7 mouse cellular contexts compared by ENCODE assay signal in genomic region chr15:83518215-83519048, GRCm38 (mm10). TPM values are rescaled to one million over a fixed set of nuclear protein-coding genes. Genes with fewer than 3 reads are reported as not detected.
DNase-seq lines count a peak whose midpoint lies in the region; ATAC-seq and TF ChIP-seq lines count a peak whose summit lies in the region.

No protein-coding gene starts in this region.

- no peak overlapping the region for H3K27ac ChIP-seq in cortical plate, adult 2 months (ENCODE audit: insufficient read depth, low read length)
- 0 out of 2 replicates have a peak overlapping the region, but pooled peaks have one; percentile 21 for H3K27ac ChIP-seq in gastrocnemius, adult 2 months
- no peak overlapping the region for H3K27ac ChIP-seq in left cerebral cortex, adult 2 months

- TF ChIP-seq POLR2A in cortical plate, adult 2 months (IDR thresholded peaks at IDR 0.05; ENCODE audit: extremely low read depth, insufficient read depth, low read length), result no peak

- DNase-seq in adipocyte (ENCODE audit: low spot score), result peak; percentile 87
- DNase-seq in gastrocnemius, adult 2 months, result peak; percentile 77
- DNase-seq in hindlimb bud, embryonic 11.5 days (ENCODE audit: extremely low spot score, low read depth, low spot score), result peak; percentile 80
- DNase-seq in left cerebral cortex, adult 2 months (ENCODE audit: extremely low spot score in 1 of 2, low spot score in 2 of 2), result peak; percentile 38 to 45
- peak; percentile 58 to 60 for DNase-seq in right cerebral cortex, postnatal 10 days (ENCODE audit: low spot score in 2 of 2)

- TF ChIP-seq CTCF in cortical plate, adult 2 months (IDR thresholded peaks at IDR 0.05; ENCODE audit: extremely low read depth, insufficient read depth, low read length), result peak; percentile 79
- peak; percentile 80 for TF ChIP-seq CTCF in gastrocnemius, adult 2 months (IDR thresholded peaks at IDR 0.05)
- TF ChIP-seq CTCF in left cerebral cortex, adult 2 months (IDR thresholded peaks at IDR 0.05), result peak; percentile 83

- H3K4me3 ChIP-seq in cortical plate, adult 2 months (ENCODE audit: insufficient read depth, low read length), result no peak overlapping the region
- H3K4me3 ChIP-seq in gastrocnemius, adult 2 months, result no peak overlapping the region
- no peak overlapping the region for H3K4me3 ChIP-seq in left cerebral cortex, adult 2 months

- ATAC-seq in megakaryocyte, adult 5-6 weeks (ENCODE audit: poor library complexity, severe bottlenecking), result peak; percentile 96

- H3K4me1 ChIP-seq in cortical plate, adult 2 months (ENCODE audit: control insufficient read depth, insufficient read depth, low read length), result no peaks in the 10 kb centered on the region

- intact Hi-C loops in gastrocnemius, adult 2 months (cut with DNase I), result loop anchor here (5.0 to 10.0 kb wide), 3 partner anchors 136 to 704 kb away; no protein-coding TSS in a partner anchor
- intact Hi-C loops in left cerebral cortex, adult 2 months (cut with DNase I), result loop anchor here (1.0 to 10.0 kb wide), 4 partner anchors 136 to 714 kb away; no protein-coding TSS in a partner anchor

RNA-seq across cellular contexts. Expression of gene Ttll1, which starts 7.7 kb away (rescaled TPM):
- 48.5 and 50.1 TPM in 2 replicates for polyA plus RNA-seq in cortical plate, adult 2 months (2012; rRNA removed)
- 1 to 10 TPM; 2.5 to 3.8 TPM for total RNA-seq in gastrocnemius, adult 2 months (2021)
- 10 to 100 TPM; 45.5 to 54.9 TPM for total RNA-seq in left cerebral cortex, adult 2 months (2021)
- 3.6 and 3.8 TPM in 2 replicates for total RNA-seq in megakaryocyte, adult 5-6 weeks (2015)
- total RNA-seq in megakaryocyte, adult 5-6 weeks (2017), result 3.2 and 4.4 TPM in 2 replicates

RNA-seq across cellular contexts. Expression of gene Bik, which starts 8.2 kb away (rescaled TPM):
- 0.28 and 0.31 TPM in 2 replicates for polyA plus RNA-seq in cortical plate, adult 2 months (2012; rRNA removed)
- 1 to 10 TPM in 1 of 2 experiments, under 1 TPM in 1; 0.50 to 1.2 TPM for total RNA-seq in gastrocnemius, adult 2 months (2021)
- total RNA-seq in left cerebral cortex, adult 2 months (2021), result under 1 TPM in 1 of 2 experiments, not detected in 1; 0.70 TPM
- total RNA-seq in megakaryocyte, adult 5-6 weeks (2015), result 0.41 TPM in 1 of 2 replicates, not detected in the other
- 0.40 TPM in 1 of 2 replicates, not detected in the other for total RNA-seq in megakaryocyte, adult 5-6 weeks (2017)

RNA-seq across cellular contexts. Expression of gene Tspo, which starts 45.0 kb away (rescaled TPM):
- polyA plus RNA-seq in cortical plate, adult 2 months (2012; rRNA removed), result 10.1 and 11.5 TPM in 2 replicates
- total RNA-seq in gastrocnemius, adult 2 months (2021), result 10 to 100 TPM; 22.2 to 22.7 TPM
- 1 to 10 TPM; 5.6 to 7.9 TPM for total RNA-seq in left cerebral cortex, adult 2 months (2021)
- 184 and 209 TPM in 2 replicates for total RNA-seq in megakaryocyte, adult 5-6 weeks (2015)
- total RNA-seq in megakaryocyte, adult 5-6 weeks (2017), result 112 and 119 TPM in 2 replicates

RNA-seq across cellular contexts. Expression of gene Mcat, which starts 45.2 kb away (rescaled TPM):
- polyA plus RNA-seq in cortical plate, adult 2 months (2012; rRNA removed), result 26.5 and 32.1 TPM in 2 replicates
- 10 to 100 TPM; 18.6 to 23.8 TPM for total RNA-seq in gastrocnemius, adult 2 months (2021)
- 10 to 100 TPM; 19.0 to 26.9 TPM for total RNA-seq in left cerebral cortex, adult 2 months (2021)
- 4.3 and 5.2 TPM in 2 replicates for total RNA-seq in megakaryocyte, adult 5-6 weeks (2015)
- 7.0 and 8.0 TPM in 2 replicates for total RNA-seq in megakaryocyte, adult 5-6 weeks (2017)

RNA-seq across cellular contexts. Expression of gene Pacsin2, which starts 54.0 kb away (rescaled TPM):
- polyA plus RNA-seq in cortical plate, adult 2 months (2012; rRNA removed), result 84.4 and 87.8 TPM in 2 replicates
- 10 to 100 TPM; 43.7 to 70.1 TPM for total RNA-seq in gastrocnemius, adult 2 months (2021)
- 100 to 1,000 TPM in 1 of 2 experiments, 10 to 100 TPM in 1; 97.4 to 102 TPM for total RNA-seq in left cerebral cortex, adult 2 months (2021)
- 71.9 and 75.0 TPM in 2 replicates for total RNA-seq in megakaryocyte, adult 5-6 weeks (2015)
- 112 and 115 TPM in 2 replicates for total RNA-seq in megakaryocyte, adult 5-6 weeks (2017)

Comparison
In these comparisons a context has a peak if more than half of its experiments do, and no peak if none do; other contexts are left out.
1. RNA of gene Ttll1, which starts 7.7 kb away (total RNA-seq): 45.5 to 54.9 TPM in left cerebral cortex, adult 2 months; 2.5 to 3.8 TPM in gastrocnemius, adult 2 months and 3.2 to 4.4 TPM in megakaryocyte, adult 5-6 weeks; every median in the first group is over 4 times any median in the second.
2. RNA of gene Tspo, which starts 45.0 kb away (total RNA-seq): 112 to 209 TPM in megakaryocyte, adult 5-6 weeks; 22.2 to 22.7 TPM in gastrocnemius, adult 2 months and 5.6 to 7.9 TPM in left cerebral cortex, adult 2 months; every median in the first group is over 4 times any median in the second.
3. Peak in every context shown above with its lines, with median percentiles within 50 percentile points of each other: DNase-seq and CTCF ChIP-seq.